Mouse (Mus musculus) cerebellum, adult 11 months (tissue): ENCODE data around the gene Gtse1.

Experiments
- DNase-seq: peaks from one replicate; pipeline ENCODE4 v3.0.0; 2022

Gtse1 gene

DNA sequence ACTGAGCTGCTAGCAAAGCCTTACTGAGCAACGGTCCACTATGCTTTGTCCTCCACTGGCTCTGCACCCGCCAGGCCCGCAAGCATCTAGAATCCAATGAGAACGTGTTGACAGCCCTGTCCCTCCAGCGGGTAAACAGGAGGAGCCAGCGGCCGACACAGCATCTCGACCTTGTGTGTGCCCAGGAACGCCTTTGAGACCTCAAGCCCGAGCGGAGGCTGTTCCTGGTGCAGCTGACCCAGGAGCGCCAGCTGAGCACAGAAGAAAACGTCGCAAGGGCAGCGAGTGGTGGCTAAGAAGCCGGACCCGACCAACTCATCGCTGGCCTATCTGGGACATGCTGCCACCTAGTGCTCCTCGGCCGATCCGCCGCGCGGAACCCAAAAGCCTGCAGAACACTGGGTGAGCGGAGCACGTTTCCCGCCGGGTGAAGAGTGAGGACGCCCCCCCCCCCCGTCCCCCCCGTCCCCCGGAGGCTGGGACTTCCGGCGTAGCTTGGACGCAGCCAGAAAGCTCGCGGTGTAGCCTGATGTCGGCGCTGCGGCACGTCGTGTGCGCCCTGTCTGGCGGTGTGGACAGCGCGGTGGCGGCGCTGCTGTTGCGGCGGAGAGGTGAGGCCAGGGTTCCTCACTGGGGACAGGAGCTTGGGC is 19.4 kb downstream of the Gtse1 start, which contains the start of gene Trmu:
Trmu (plus strand) TSS at position 465 of the 650 bp plus-strand sequence.
- DNase-seq, result peak; percentile 90

DNA sequence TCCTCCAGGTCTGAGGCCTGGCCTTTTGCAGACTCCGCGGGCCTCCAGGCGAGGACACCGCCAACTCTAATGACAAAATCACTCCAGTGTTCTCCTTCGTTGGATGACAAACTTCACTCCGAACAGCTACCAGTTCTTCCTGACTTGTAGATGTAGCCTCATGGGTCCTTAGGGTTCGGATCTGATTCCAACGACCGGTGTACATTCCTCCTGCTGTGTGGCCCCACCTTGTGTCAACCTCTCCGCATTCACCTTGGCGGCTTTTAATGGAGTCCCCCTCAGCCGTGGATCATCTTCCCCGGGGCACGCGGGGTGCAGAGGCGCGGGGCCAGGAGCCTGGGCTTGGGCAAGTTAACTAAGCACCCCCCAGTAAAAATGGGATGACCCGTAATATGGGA is 20.0 kb downstream of the Gtse1 start:
- no peak for DNase-seq

DNA sequence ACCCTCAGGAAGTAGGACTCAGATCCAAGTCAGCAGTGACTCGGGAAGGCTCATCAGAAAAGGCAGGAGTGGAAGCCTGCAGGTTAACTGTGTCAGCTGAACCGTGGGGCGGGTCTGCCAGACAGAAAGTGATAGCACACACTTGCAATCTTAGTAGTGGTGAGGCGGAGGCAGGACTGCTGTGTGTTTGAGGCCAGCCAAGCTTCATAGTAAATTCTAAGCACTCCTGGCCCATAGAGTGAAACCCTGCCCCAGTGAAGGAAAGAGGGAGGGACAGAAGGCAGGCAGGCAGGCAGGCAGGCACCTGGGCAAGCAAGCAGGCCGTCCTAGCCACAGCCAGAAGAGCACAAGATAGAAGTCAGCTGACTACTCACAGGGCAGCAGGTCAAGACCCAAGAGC is 26.1 kb downstream of the Gtse1 start:
- DNase-seq, result no peak

DNA sequence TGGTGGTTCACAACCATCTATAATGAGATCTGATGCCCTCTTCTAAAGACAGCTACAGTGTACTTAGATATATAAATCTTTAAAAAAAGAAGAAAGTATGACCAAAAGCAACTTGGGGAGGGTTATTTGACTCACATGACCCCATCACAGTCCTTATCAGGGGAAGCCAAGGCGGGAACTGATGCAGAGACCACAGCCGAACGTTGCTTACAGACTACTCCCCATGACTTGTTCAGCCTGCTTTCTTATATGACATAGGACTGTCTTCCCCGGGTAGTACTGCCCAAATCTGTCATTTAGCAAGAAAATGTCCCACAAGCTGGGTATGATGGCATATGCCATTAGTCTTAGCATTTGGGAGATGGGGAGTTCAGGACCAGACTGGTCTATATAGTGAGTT is 29.7 kb downstream of the Gtse1 start:
- no peak for DNase-seq

DNA sequence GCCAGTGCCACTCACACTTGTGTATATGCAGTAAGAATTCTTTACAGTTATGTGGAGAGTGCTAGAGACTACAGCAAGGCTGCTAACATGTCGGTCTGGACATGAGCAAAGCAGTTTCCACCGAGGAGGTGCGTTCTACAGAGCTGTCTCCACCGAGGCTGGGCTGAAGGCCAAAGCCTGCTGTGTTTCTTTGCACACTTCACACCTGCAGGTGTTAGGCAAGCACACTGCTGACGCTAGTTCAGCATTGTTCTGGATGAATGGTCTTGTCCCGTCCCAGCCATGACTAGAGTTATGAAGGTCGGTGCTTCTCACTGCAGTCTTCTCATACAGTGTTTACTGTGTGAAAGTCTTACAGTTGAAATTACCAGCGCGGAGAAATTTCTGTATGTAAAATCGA is 32.4 kb downstream of the Gtse1 start:
- no peak for DNase-seq

DNA sequence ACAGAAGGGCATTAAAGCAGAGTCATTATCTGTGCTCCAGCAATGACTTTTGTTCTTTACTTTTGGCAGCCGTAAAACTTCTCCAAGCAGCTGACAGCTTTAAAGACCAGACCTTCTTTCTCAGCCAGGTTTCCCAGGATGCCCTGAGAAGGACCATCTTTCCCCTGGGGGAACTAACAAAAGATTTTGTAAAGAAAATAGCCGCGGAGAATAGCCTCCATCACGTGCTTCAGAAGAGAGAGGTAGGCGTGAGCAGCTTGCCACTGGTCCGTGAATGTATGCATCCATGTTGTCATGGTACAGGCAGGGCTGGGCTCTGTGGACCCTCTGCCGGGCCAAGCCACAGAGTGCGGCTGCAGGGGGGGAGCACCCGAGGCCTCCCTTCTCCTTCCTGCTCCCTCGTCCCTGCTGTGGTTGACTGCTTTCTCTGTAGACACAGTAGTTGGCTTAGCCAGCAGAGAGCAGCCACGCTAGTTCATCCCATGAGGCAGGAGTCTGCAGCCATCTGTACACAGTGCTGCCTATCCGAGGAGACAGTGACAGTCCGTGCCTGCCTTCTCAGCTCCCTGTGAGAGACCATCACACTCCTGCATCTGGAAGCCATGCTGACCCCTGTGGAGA is 33.1 kb downstream of the Gtse1 start:
- no peak for DNase-seq

DNA sequence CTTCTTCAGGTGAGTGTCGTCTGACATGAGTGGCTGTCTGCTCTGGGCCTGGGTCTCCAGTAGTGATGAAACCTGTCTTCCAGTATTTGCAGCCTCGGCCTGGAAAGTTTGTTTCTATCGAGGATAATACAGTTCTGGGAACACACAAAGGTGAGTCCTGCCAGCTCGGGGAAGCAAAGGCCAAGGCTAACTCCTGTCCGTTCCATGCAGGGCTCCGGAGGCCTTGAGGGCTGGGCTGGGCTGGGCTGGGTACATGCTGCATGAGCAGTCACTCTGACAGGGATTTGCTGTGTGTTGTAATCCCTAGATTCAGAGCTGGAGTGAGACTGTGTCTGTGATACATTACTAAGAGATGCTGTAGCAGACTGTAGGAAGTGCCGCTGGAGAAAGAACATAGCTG is 34.3 kb downstream of the Gtse1 start:
- DNase-seq, result no peak

DNA sequence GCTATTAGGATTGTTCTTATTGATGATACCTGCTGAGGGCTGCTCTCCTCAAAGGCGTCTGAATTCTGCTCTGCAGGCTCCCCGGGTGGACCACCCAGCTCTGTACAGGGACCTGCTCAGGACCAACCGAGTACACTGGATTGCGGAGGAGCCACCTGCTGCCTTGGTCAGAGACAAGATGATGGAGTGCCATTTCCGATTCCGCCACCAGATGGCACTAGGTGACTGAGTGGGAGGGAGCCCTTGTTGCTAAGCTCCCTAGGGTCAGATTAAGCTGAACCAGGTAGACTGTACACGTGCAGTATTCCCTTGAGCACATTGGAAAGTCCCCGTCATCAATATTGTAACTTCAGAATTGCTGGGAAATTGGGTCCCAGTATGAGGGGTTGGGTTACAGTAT is 36.7 kb downstream of the Gtse1 start:
- peak; percentile 70 for DNase-seq

DNA sequence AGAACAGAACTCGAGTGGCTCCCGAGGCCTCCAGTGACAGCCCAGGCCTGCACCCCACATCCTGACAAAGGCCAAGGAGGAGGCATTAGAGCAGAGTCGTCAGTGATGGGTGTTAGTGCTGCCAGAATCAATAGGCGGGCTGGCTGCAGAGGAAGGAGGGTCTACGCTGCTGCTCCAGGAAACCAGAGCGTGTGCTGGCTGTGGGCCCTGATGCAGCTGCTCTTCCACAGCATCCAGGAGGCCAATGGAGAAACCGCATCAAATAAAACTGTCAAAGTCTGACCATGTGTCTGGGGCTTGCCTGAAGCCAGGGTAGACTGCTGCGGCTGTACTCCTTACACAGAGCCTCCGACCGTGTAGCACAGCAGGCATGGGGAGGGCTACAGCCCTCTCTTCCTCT is 37.6 kb downstream of the Gtse1 start:
- no peak for DNase-seq

DNA sequence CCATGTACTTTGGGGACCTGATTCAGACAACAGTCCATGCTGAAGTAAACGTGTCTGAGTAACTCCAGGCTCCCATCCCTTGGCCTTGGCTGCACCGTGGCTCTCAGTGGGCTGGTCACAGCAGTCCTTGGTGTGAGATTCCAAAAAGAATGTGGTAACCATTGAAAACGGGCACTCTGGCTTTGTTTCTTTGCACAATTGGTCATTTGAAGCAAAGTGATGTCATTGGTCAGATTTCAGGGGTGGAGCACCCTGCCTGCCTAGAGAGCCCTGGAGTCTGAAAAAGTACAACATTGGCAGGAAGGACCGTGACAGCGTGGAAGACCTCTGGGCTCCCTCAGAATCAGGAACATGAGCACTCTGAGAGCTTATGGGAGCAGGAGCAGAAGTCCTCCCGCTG is 39.9 kb downstream of the Gtse1 start:
- DNase-seq, result no peak

DNA sequence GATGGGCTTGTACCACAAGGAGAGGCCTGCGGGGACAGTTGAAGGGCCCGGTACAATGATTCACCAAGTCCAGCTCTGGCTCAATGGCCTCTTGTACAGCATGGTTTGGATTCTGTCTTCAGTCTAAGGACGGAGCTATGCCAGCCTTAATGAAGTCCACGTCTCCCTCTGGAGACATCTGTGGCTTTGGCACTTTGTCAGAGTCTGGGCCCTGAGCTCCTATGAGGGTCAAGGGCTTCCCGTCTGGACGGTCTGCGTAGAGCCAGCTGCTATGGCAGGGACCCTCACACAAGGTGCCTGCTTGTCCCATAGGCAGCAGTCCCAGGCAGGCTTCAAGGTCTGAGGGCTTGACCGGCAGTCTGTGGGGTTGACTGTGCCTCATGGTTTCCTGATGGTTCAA is 40.8 kb downstream of the Gtse1 start:
- DNase-seq, result no peak

DNA sequence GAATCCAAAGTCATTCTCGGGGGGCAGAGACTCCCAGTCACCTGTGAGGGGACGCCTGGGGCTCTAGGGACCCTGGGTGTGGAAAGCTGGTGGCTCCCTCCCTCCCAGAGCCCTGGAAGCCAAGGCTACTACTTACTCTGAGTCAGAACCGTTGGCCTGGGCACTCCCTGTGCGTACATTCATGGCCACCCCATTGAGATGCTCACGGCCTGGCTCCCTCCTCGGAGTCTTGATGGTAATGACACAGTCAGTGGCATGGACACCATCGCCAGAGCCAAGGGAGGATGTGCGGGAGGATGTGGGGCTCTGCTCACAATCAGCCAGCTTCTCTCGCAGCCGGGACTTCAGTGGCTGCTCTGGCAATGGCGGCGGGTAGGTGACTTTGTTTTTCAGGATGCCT is 41.3 kb downstream of the Gtse1 start:
- DNase-seq, result no peak

DNA sequence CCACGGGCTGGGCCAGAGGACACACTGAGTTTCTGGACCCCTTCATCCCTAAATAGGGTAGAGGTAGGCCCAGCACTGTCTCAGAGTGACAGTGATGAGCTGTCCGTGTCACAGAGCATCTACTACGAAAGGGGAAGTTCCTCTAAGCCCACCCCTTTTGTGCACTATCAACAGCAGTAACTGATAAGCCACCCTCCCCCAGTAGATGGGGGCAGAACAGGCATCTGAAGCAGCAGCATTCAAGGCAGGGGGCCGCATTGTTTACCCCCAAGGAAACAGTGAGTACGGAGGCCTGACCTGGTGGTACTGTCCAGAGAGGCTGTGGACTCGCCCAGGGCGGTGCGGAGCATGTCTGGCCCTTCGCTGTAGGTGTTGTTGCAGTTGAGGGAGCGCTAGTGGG is 43.0 kb downstream of the Gtse1 start:
- no peak for DNase-seq

DNA sequence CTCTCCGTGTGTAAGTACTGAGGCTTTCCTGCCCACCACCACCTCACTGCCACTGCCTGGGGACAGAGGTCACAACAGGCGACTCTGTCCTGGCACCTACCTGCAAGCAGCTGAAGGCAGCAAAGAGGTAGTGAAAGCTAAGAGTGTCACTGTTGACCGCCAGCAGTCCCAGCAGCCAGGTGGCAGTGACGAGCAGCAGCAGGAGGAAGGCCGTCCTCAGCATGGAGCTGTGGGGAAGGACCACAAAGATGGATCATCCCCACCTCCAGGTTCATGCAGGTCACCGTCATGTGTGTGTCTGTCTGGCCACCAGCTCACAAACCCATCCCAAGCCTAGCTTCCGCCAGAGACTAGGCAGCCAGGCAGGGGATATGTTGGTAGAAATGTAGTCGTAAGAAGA is 44.3 kb downstream of the Gtse1 start:
- DNase-seq, result no peak

DNA sequence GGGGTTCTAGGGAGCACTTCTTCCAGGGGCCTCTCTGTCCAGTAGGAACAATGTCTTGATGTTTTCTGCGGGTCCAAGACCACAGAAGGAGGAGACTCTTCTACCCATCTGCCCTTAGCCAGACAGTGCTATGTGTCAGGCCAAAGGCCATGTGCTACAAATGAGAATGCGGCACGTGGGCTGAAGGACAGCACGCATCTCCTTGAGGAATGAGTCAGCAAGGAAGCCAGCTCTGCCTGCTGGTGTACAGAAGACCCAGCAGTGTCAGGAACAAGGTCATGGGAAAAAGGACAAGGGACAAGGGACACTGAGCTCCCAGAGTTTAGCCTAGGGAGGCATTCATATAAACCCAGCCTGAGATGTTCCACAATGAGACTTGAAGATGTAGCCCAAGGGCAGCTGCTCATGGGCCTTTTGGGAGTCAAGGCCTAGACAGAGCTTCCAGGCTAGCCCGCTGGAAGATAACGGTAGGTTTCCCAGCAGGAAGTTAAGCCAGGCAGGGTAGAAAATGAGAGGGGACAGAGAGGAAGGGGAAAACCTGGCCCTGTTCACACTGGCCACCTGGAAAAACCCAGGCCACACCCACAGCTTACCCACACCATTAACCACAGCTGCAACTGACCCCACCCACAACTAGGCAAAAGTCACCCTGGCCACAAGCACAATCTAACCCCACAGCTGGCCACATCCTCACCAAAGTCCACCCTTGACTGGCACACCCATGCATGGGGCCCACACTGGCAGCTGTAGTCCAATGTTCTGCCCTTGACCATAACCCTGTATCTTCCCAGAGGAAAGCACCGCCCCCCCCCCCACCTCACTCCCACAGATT is 49.3 kb downstream of the Gtse1 start:
- no peak for DNase-seq

DNA sequence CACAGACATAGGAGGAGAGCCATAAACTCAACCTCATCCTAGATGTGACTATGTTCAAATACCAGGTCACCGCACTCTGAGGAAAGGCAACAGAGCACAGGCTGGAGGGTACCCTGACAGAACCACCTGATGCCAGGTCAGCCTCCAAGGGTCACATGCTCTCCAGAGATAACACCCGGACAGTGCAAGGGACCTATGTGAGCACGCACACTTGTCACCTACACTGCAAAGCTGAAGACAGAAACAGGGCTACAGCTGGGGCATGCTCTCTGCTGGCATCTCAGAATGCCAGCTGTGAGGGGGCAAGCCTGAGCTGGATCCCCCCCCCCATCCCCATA is 49.9 kb downstream of the Gtse1 start:
- DNase-seq, result no peak

DNA sequence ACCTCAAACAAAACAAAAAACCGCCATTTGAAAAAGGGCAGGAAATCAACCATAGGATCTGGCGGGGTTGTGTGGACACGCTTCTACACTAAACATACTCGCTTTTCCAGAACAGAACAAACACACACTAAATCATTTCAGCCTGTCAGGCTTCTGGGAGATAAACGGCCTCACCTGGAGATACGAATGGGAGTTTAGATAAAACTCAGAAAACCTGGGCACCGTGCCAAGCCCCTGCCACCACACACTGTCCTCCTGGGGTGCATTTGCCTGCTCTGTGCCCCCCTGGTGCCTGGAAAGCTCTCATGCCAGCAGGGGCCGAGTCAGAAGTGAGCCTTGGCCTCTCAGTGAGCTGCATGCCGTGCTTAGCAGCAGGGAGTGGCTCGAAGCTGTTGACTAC is 50.4 kb downstream of the Gtse1 start:
- no peak for DNase-seq

DNA sequence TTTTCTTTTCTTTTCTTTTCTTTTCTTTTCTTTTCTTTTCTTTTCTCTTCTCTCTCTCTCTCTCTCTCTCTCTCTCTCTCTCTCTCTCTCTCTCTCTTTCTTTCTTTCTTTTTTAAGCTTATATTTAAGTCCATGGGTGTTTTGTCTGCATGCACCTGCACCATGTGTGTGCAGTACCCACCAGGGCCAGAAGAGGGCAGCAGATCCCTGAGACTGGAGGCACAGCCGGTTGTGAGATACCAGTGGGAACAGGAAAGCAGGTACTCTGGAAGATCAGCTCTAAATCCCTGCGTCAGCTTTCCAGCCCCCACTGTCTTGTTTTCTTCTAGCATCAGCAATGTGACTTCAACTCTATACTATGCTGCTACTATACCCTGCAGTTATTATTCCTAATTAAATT is 54.1 kb downstream of the Gtse1 start:
- DNase-seq, result no peak

DNA sequence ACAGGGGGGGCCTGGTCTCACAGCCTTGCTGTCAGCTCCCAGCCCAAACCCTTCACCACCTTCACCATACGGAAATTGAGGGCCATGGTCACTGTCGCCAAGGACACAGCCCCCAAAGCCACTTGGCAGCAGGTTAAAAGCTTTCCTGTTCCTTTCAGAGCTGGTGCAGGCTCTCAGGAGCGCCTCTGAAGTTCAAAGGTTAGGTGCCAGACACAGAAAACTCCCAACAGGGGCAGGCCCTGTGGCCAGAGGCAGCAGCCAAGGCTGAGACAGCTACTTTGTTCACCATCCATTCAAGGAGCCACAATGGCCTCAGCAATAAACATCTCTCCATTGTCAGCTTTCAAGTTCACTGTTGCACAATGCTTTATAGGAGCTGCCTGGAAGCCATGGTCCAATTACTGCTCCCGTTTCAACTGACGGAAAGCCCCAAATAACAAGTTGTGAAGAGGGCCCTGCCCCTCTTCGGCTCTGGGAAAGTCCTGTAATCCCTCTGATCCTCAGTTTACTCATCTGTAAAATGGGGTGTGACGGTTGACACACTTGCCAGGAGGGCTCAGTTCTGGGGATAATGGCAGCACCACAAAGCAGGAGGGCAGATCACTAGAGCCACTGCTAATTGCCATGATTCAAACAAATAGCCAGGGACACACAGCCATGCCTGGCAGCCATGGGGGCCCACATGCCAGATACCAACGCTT is 59.8 kb downstream of the Gtse1 start:
- no peak for DNase-seq

DNA sequence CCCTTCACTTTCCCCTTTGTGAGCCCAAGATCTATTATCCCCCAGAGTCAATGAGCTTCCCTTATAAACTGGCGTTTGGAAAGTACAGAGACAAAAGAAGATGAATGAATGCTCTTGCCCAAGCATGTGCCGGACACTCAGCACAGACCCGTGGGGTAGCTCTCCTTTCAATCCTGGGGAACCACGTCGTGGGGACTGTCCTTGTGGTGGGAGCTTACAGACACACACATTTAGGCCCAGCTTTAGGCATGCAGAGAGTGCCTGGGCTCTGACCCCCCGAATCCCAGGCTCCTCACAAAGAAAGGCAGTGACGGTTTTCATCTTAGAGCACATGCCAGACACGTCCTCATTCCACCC is 60.3 kb downstream of the Gtse1 start:
- no peak for DNase-seq

DNA sequence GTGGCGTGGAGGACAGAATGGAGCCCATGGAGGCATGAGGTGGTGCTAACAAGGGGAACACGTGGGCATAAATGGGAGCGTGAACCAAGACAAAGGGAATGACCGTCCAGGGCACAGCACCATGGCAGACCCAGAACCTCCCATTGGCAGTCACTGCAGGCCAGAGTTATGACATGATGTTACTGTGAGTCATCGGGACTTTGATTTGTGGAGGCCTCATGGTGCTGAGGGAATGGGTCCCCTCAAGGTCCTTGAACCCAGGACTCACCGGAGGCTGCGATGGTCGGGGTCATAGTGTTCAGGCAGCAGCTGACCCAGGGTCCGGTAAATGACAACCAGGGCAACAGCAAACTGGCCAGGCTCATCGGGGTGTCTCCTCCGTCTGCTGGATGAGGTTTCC is 62.3 kb downstream of the Gtse1 start:
- DNase-seq, result no peak
